8 mouse cellular contexts compared by ENCODE assay signal in genomic region chr6:7844412-7844801, GRCm38 (mm10). TPM values are rescaled to one million over a fixed set of nuclear protein-coding genes. Genes with fewer than 3 reads are reported as not detected.
DNase-seq lines count a peak whose midpoint lies in the region; ATAC-seq and TF ChIP-seq lines count a peak whose summit lies in the region.

No protein-coding gene starts in this region.

- peak overlapping the region; percentile 92 for H3K9ac ChIP-seq in ES-Bruce4 (ENCODE audit: low read depth, poor library complexity, severe bottlenecking)
- peak overlapping the region; percentile 89 for H3K9ac ChIP-seq in forebrain, embryonic 14.5 days (ENCODE audit: low read length)

- H3K9me3 ChIP-seq in ES-Bruce4 (replicated peaks; ENCODE audit: control insufficient read depth, insufficient read depth, low read length, poor library complexity, severe bottlenecking): 0 out of 2 replicates have a peak, but pooled peaks cover 6% of the 10 kb centered on the region
- no peaks in the 10 kb centered on the region for H3K9me3 ChIP-seq in forebrain, embryonic 14.5 days (replicated peaks; ENCODE audit: control insufficient read depth, low read length)

- H3K27me3 ChIP-seq in ES-Bruce4 (ENCODE audit: control insufficient read depth, insufficient read depth, low read length, poor library complexity, severe bottlenecking): no peaks in the 10 kb centered on the region
- no peaks in the 10 kb centered on the region for H3K27me3 ChIP-seq in forebrain, embryonic 14.5 days (replicated peaks; ENCODE audit: control insufficient read depth, insufficient read depth, low read length)

- H3K36me3 ChIP-seq in ES-Bruce4 (ENCODE audit: control insufficient read depth, insufficient read depth, low read length, poor library complexity, severe bottlenecking): no peaks in the 10 kb centered on the region
- no peaks in the 10 kb centered on the region for H3K36me3 ChIP-seq in forebrain, embryonic 14.5 days (ENCODE audit: control insufficient read depth, insufficient read depth, low read length)

- intact Hi-C loops in heart, postnatal 25 days (cut with DNase I): loop anchor here (2.0 to 10.0 kb wide), 4 partner anchors 38 to 240 kb away; no protein-coding TSS in a partner anchor

- no peak overlapping the region for H3K4me3 ChIP-seq in ES-Bruce4 (ENCODE audit: low read depth, low read length)
- H3K4me3 ChIP-seq in forebrain, embryonic 14.5 days (ENCODE audit: low read depth, low read length): peak overlapping the region; percentile 76
- H3K4me3 ChIP-seq in lung, adult 2 months (replicated peaks; ENCODE audit: extremely low read depth, low read depth, low read length): peak overlapping the region; percentile 81

- WGBS in forebrain, embryonic 14.5 days: 0% methylated on average over 32 of the region's 33 CpGs
- WGBS in lung, adult 2 months: under 1% methylated on average over 33 of the region's 33 CpGs

- no peak for TF ChIP-seq EP300 in ES-Bruce4 (IDR thresholded peaks at IDR 0.05; ENCODE audit: insufficient read depth, low read depth, low read length)

- peak overlapping the region; percentile 75 for H3K4me2 ChIP-seq in forebrain, embryonic 14.5 days (ENCODE audit: low read length)

- peak; percentile 1 for TF ChIP-seq CTCF in ES-Bruce4 (IDR thresholded peaks at IDR 0.05; ENCODE audit: low read depth, low read length)
- 0 out of 2 replicates have a peak, but pooled peaks have one; percentile 14 for TF ChIP-seq CTCF in lung, adult 2 months (IDR thresholded peaks at IDR 0.05; ENCODE audit: insufficient read depth, low read length)

- H3K27ac ChIP-seq in ES-Bruce4 (ENCODE audit: insufficient read depth, low read length): peak overlapping the region; percentile 49; the same call in 1 of the 2 replicates
- peak overlapping the region; percentile 91 for H3K27ac ChIP-seq in forebrain, embryonic 14.5 days (ENCODE audit: low read depth, low read length)

- no peaks in the 10 kb centered on the region for H3K4me1 ChIP-seq in ES-Bruce4 (ENCODE audit: control insufficient read depth, insufficient read depth, low read length)
- H3K4me1 ChIP-seq in forebrain, embryonic 14.5 days (ENCODE audit: control insufficient read depth, insufficient read depth, low read length): peaks cover 6% of the 10 kb centered on the region; the same call in 1 of the 2 replicates
- peaks cover 15% of the 10 kb centered on the region for H3K4me1 ChIP-seq in lung, adult 2 months (ENCODE audit: control insufficient read depth, insufficient read depth, low read length)

- ATAC-seq in cerebellum, adult (ENCODE audit: insufficient number of reproducible peaks, low FRiP score, low TSS enrichment): peak; percentile 96
- peak; percentile 99 for ATAC-seq in forebrain, embryonic 14.5 days
- ATAC-seq in neutrophil, adult 5-6 weeks (ENCODE audit: extremely low read depth, insufficient number of reproducible peaks, low FRiP score, poor library complexity, severe bottlenecking): peak; percentile 93

- DNase-seq in forebrain, embryonic 14.5 days (ENCODE audit: low spot score): peak; percentile 97
- DNase-seq in heart, postnatal 25 days (ENCODE audit: low spot score): peak; percentile 97
- DNase-seq in layer of hippocampus, adult 18-20 months (ENCODE audit: low spot score in 2 of 2): peak; percentile 96
- DNase-seq in lung, adult 2 months: peak; percentile 97
- DNase-seq in thymus, adult 18-20 months: peak; percentile 97 to 99

- TF ChIP-seq POLR2A in ES-Bruce4 (IDR thresholded peaks at IDR 0.05; ENCODE audit: insufficient read depth, low read length): no peak
- TF ChIP-seq POLR2A in lung, adult 2 months (IDR thresholded peaks at IDR 0.05; ENCODE audit: borderline replicate concordance, extremely low read depth, low read depth, low read length): no peak

RNA-seq across cellular contexts. Expression of gene C1galt1, which starts 0.2 kb away (rescaled TPM):
- 41.5 and 42.5 TPM in 2 replicates for polyA plus RNA-seq in ES-Bruce4 (2011; ENCODE audit: insufficient read depth, insufficient read length, low read depth, missing spikeins)
- 2.5 and 2.8 TPM in 2 replicates for polyA plus RNA-seq in forebrain, embryonic 14.5 days (2014; fragmentation: Nextera tagmentation; extraction: Ambion mirVana)
- total RNA-seq in heart, postnatal 25 days (2021): 10 to 100 TPM; 14.6 to 16.2 TPM
- total RNA-seq in layer of hippocampus, adult 18-20 months (2021): 1 to 10 TPM; 8.9 to 9.3 TPM
- polyA plus RNA-seq in lung, adult 2 months (2012; rRNA removed): 3.8 and 5.6 TPM in 2 replicates
- total RNA-seq in neutrophil, adult 5-6 weeks (2017): 47.1 and 50.4 TPM in 2 replicates
